Mouse (Mus musculus) stomach, postnatal 0 days (tissue): Measurements from ENCODE around the gene Hoxb9. TPM values are rescaled to one million over a fixed set of nuclear protein-coding genes. Genes with fewer than 3 reads are reported as not detected.

Experiments used
- ATAC-seq: fragments of 200-750 bp; cut with Nextera tagmentation; 2 replicates; pipeline ENCODE4 v1.8.0; 2017; ENCODE audit not compliant: low FRiP score, low TSS enrichment
- DNase-seq: peaks from one replicate; pipeline ENCODE4 v3.0.0-alpha.2; 2016; ENCODE audit warnings: low spot score
- H3K27ac ChIP-seq: fragments of 300-500 bp; sonication (generic); replicated peaks from 2 replicates; pipeline ENCODE4 v1.5.1; 2014; ENCODE audit warnings: mild to moderate bottlenecking, control low read depth
- H3K27me3 ChIP-seq: fragments of 300-500 bp; sonication (generic); 2 replicates; pipeline ENCODE4 v1.6.1; 2014; ENCODE audit warnings: low read length; ENCODE audit not compliant: control insufficient read depth, insufficient read depth
- H3K36me3 ChIP-seq: fragments of 300-500 bp; sonication (generic); 2 replicates; pipeline ENCODE4 v1.6.1; 2014; ENCODE audit warnings: low read length, mixed read lengths; ENCODE audit not compliant: control insufficient read depth, insufficient read depth
- H3K4me1 ChIP-seq: fragments of 300-500 bp; sonication (generic); replicated peaks from 2 replicates; pipeline ENCODE4 v1.6.1; 2014; ENCODE audit warnings: antibody characterized with exemption; ENCODE audit not compliant: control insufficient read depth, insufficient read depth
- H3K4me2 ChIP-seq: fragments of 300-500 bp; sonication (generic); replicated peaks from 2 replicates; pipeline ENCODE4 v1.6.1; 2014; ENCODE audit warnings: low read depth, mild to moderate bottlenecking, control low read depth, moderate library complexity
- H3K4me3 ChIP-seq: fragments of 300-500 bp; sonication (generic); 2 replicates; pipeline ENCODE4 v1.5.1; 2014; ENCODE audit warnings: low read depth, low read length, control low read depth
- H3K9ac ChIP-seq: fragments of 300-500 bp; sonication (generic); 2 replicates; pipeline ENCODE4 v1.6.1; 2014; ENCODE audit warnings: mild to moderate bottlenecking, low read length, control low read depth, mixed read lengths
- H3K9me3 ChIP-seq: fragments of 300-500 bp; sonication (generic); 2 replicates; pipeline ENCODE4 v1.6.1; 2016; ENCODE audit warnings: low read length; ENCODE audit not compliant: control insufficient read depth
- CTCF ChIP-seq: IDR thresholded peaks from 2 replicates; pipeline ENCODE4 v1.5.1; 2016; ENCODE audit warnings: antibody characterized with exemption, low read depth, mild to moderate bottlenecking, moderate library complexity
- EP300 ChIP-seq: optimal IDR thresholded peaks from 2 replicates; pipeline ENCODE3; 2016; ENCODE audit warnings: antibody characterized with exemption
- WGBS: fragments of 180-500 bp; shearing (Covaris S2); extraction: QIAGEN DNeasy Blood & Tissue Kit; methylation state at CpG from one replicate; pipeline ENCODE4 v1.1.7; 2014; 5-methylcytosine and 5-hydroxymethylcytosine counted together
- polyA plus RNA-seq: library from polyadenylated mRNA; unstranded; fragments of >200 nt; fragmentation: Nextera tagmentation; extraction: Ambion mirVana; gene quantifications from 2 replicates; pipeline ENCODE4 v1.2.1, GENCODE M21; 2015

The Hoxb9 gene
- polyA plus RNA-seq, 1 experiment from 2014 or later, result 0.06 TPM

GRCm38 (mm10) chr11:96269869-96270268, 1.4 kb upstream of the Hoxb9 start:
- Histone ChIP-seq H3K9me3 (no peaks in the 10 kb centered on the region), H3K4me3 (no peak overlapping the region), H3K27ac (no peak overlapping the region), H3K4me1 (no peaks in the 10 kb centered on the region; the same call in 1 of the 2 replicates), H3K36me3 (no peaks in the 10 kb centered on the region), H3K4me2 (no peak overlapping the region), H3K27me3 (peaks cover 42% of the 10 kb centered on the region), H3K9ac (no peak overlapping the region)
- TF ChIP-seq EP300 (no peak), CTCF (no peak)
- DNase-seq (no peak), ATAC-seq (no peak)
- WGBS, result 2% methylated on average over 19 of the region's 19 CpGs

GRCm38 (mm10) chr11:96271541-96272011, 319 bp downstream of the Hoxb9 start:
- peak overlapping the region; percentile 45 for H3K4me2 ChIP-seq
- no peak overlapping the region for H3K27ac ChIP-seq
- under 1% methylated on average over 52 of the region's 52 CpGs for WGBS
- TF ChIP-seq CTCF, result no peak
- TF ChIP-seq EP300, result no peak
- H3K9ac ChIP-seq, result no peak overlapping the region
- H3K4me1 ChIP-seq, result no peaks in the 10 kb centered on the region; the same call in 1 of the 2 replicates
- H3K36me3 ChIP-seq, result no peaks in the 10 kb centered on the region
- ATAC-seq, result peak; percentile 62
- peak; percentile 61 for DNase-seq
- H3K27me3 ChIP-seq, result peaks cover 46% of the 10 kb centered on the region
- no peaks in the 10 kb centered on the region for H3K9me3 ChIP-seq
- peak overlapping the region; percentile 34 for H3K4me3 ChIP-seq

- Histone ChIP-seq H3K4me3 (peak overlapping the region; percentile 34), H3K9ac (no peak overlapping the region), H3K4me1 (no peaks in the 10 kb centered on the region; the same call in 1 of the 2 replicates), H3K4me2 (peak overlapping the region; percentile 45), H3K27me3 (peaks cover 44% of the 10 kb centered on the region), H3K36me3 (no peaks in the 10 kb centered on the region), H3K9me3 (no peaks in the 10 kb centered on the region), H3K27ac (no peak overlapping the region)
- DNase-seq (no peak), ATAC-seq (peak; percentile 38; the same call in 1 of the 2 replicates)
- 3% methylated on average over 51 of the region's 58 CpGs for WGBS
- no peak for TF ChIP-seq EP300
These were observed 1.0 kb downstream of the Hoxb9 start for GRCm38 (mm10) chr11:96272024-96272921.

- Histone ChIP-seq H3K4me3 (no peak overlapping the region), H3K4me2 (no peak overlapping the region), H3K9me3 (no peaks in the 10 kb centered on the region), H3K27ac (no peak overlapping the region), H3K36me3 (no peaks in the 10 kb centered on the region), H3K9ac (no peak overlapping the region), H3K27me3 (peaks cover 46% of the 10 kb centered on the region), H3K4me1 (no peaks in the 10 kb centered on the region; the same call in 1 of the 2 replicates)
- DNase-seq (no peak), ATAC-seq (no peak)
- no peak for TF ChIP-seq EP300
- no peak for TF ChIP-seq CTCF
- 19% methylated on average over 10 of the region's 10 CpGs for WGBS
These were observed 3.2 kb downstream of the Hoxb9 start for GRCm38 (mm10) chr11:96274428-96274827.

GRCm38 (mm10) chr11:96275896-96276295, 4.6 kb downstream of the Hoxb9 start:
- no peaks in the 10 kb centered on the region for H3K9me3 ChIP-seq
- no peak overlapping the region for H3K4me2 ChIP-seq
- no peaks in the 10 kb centered on the region for H3K36me3 ChIP-seq
- ATAC-seq (no peak), DNase-seq (no peak)
- TF ChIP-seq EP300, result no peak
- no peak for TF ChIP-seq CTCF
- peaks cover 46% of the 10 kb centered on the region for H3K27me3 ChIP-seq
- WGBS, result 22% methylated on average over 4 of the region's 4 CpGs
- no peak overlapping the region for H3K27ac ChIP-seq
- H3K4me3 ChIP-seq, result no peak overlapping the region
- H3K9ac ChIP-seq, result no peak overlapping the region
- H3K4me1 ChIP-seq, result no peaks in the 10 kb centered on the region; the same call in 1 of the 2 replicates
